Comparison of ENCODE assay signal across 24 mouse cellular contexts in genomic region chr7:34100002-34100401, GRCm38 (mm10). TPM values are rescaled to one million over a fixed set of nuclear protein-coding genes. Genes with fewer than 3 reads are reported as not detected.
"Had no signal": no experiment of that assay in that cellular context is flagged by ENCODE, and none has a peak within 500 bp of the region (broad histone marks: within the 10 kb centered on the region; RNA-seq: fewer than 3 reads in every experiment).

No protein-coding gene starts in this region.

- H3K27me3 ChIP-seq: neural tube, embryonic 15.5 days; stomach, embryonic 15.5 days had no signal

- H3K4me2 ChIP-seq: neural tube, embryonic 15.5 days; stomach, embryonic 15.5 days had no signal

- H3K9ac ChIP-seq: neural tube, embryonic 15.5 days; stomach, embryonic 15.5 days had no signal

- H3K27ac ChIP-seq: neural tube, embryonic 15.5 days; stomach, embryonic 15.5 days; stomach, postnatal 0 days had no signal

- H3K9me3 ChIP-seq: neural tube, embryonic 15.5 days; stomach, embryonic 15.5 days had no signal

- H3K36me3 ChIP-seq: stomach, embryonic 15.5 days had no signal

- H3K4me3 ChIP-seq: neural tube, embryonic 15.5 days; stomach, embryonic 15.5 days had no signal

- DNase-seq: retina, postnatal 1 day; right cerebral cortex, adult 18-20 months; right cerebral cortex, postnatal 14 days; right cerebral cortex, postnatal 25 days; right cerebral cortex, postnatal 4 days; spleen, adult 18-20 months; thymus, adult 18-20 months; thymus, adult 2 months; thymus, postnatal 14 days; thymus, postnatal 25 days; thymus, postnatal 36 days; thymus, postnatal 4 days had no signal

- H3K4me1 ChIP-seq: neural tube, embryonic 15.5 days; stomach, embryonic 15.5 days had no signal

RNA-seq across cellular contexts. Expression of gene Scgb1b30, which starts 4.8 kb away (rescaled TPM):
- total RNA-seq: neutrophil, adult 5-6 weeks had no signal
- polyA plus RNA-seq: neural tube, embryonic 14.5 days; neural tube, embryonic 15.5 days; small intestine, adult 2 months; spleen, adult 2 months; stomach, embryonic 14.5 days; stomach, embryonic 15.5 days; stomach, embryonic 16.5 days; stomach, postnatal 0 days; testis, adult 2 months; thymus, adult 2 months; thymus, postnatal 0 days; urinary bladder, adult 2 months had no signal

RNA-seq across cellular contexts. Expression of gene Wtip, which starts 33.1 kb away (rescaled TPM):
- total RNA-seq: neutrophil, adult 5-6 weeks had no signal
